Mouse (Mus musculus) brown adipose tissue, adult 24 weeks (tissue): ENCODE measurements around the gene Ciapin1. TPM values are rescaled to one million over a fixed set of nuclear protein-coding genes. Genes with fewer than 3 reads are reported as not detected.
A peak's percentile ranks its signal among the peaks of the same experiment; 100 is the strongest.
"Not testable (repeated sequence)": the region's sequence is repeated elsewhere in the genome, so short reads cannot be mapped to it uniquely, and the experiment has no call there.

Experiments
- H3K27ac ChIP-seq: fragments of 200-500 bp; replicated peaks from 2 replicates; pipeline ENCODE4 v1.5.1; 2012; ENCODE audit warnings: low read depth, mild to moderate bottlenecking, low read length
- H3K4me1 ChIP-seq: fragments of 200-500 bp; 2 replicates; pipeline ENCODE4 v1.6.1; 2012; ENCODE audit warnings: low read length, mixed read lengths; ENCODE audit not compliant: control insufficient read depth, insufficient read depth, insufficient read length
- H3K4me3 ChIP-seq: fragments of 200-500 bp; 2 replicates; pipeline ENCODE4 v1.5.1; 2012; ENCODE audit warnings: low read depth, mild to moderate bottlenecking, low read length, moderate library complexity; ENCODE audit not compliant: insufficient read depth
- polyA plus RNA-seq: library from polyadenylated mRNA; stranded (reverse); fragments of >200 nt; gene quantifications from 2 replicates; pipeline ENCODE4 v1.2.4, GENCODE M21; 2012; ENCODE audit not compliant: missing spikeins, insufficient read depth, insufficient read length

Gene Ciapin1
- polyA plus RNA-seq, 1 experiment, result 61.4 TPM

DNA sequence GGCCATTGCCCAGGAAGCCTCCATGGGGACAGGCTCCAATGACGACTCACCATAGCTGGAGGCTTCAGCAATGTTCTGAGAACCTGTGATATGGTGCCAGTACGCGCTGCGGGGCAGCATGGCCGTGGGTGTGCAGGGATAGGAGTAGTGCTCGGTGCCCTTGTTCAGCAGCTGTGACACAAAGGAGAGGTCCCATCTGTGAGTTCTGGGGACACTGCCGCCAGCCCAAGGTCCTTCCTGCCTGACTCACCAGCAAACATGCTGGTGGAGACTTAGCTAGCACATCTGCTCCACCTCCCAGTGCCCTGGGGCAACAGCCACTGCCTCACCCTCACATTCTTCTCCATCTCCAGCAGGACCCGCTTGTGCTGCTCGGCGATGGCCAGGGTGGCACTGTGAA is 27.1 kb upstream of the Ciapin1 start:
- H3K4me3 ChIP-seq, result no peak overlapping the region
- H3K27ac ChIP-seq, result no peak overlapping the region
- H3K4me1 ChIP-seq, result peaks cover 13% of the 10 kb centered on the region

DNA sequence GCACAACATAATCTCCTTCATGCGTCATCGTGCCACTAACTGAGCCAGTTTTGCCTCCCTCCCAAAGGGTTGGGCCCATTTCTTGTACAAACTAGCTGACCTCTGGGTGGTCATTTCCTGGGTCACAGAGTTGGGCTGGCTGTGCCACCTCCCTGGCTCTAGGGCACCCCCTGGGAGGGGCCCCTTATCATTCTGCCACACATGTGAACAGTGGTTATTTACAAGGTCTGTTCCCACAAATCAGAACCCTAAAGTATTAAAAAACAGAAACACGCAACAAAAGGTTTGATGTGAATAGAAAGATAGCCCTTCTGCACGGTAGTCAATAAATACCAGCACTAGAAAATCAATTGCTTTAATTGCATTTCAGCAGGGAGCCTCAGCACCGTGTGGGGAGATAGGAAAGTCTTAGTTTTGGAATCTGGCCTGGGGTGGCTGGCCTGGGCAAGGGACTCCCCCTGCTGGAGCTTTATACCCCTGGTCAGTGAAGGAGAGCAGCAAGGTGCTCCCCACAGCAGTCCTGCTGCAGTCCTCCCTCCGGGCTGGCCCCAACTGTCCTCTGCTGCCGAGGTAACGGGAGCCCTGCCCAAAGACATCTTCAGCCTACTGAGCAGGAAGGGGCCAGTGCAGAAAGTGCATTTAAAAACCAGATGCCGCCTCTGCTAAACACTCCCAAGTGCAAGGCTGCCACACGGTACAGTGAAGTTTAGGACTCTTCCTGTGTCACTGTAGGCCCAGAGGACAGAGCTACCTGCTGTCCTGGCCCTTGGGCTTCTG is 25.9 kb upstream of the Ciapin1 start:
- Histone ChIP-seq H3K4me1 (peaks cover 5% of the 10 kb centered on the region), H3K4me3 (no peak overlapping the region), H3K27ac (0 out of 2 replicates have a peak overlapping the region, but pooled peaks have one; percentile 14)

DNA sequence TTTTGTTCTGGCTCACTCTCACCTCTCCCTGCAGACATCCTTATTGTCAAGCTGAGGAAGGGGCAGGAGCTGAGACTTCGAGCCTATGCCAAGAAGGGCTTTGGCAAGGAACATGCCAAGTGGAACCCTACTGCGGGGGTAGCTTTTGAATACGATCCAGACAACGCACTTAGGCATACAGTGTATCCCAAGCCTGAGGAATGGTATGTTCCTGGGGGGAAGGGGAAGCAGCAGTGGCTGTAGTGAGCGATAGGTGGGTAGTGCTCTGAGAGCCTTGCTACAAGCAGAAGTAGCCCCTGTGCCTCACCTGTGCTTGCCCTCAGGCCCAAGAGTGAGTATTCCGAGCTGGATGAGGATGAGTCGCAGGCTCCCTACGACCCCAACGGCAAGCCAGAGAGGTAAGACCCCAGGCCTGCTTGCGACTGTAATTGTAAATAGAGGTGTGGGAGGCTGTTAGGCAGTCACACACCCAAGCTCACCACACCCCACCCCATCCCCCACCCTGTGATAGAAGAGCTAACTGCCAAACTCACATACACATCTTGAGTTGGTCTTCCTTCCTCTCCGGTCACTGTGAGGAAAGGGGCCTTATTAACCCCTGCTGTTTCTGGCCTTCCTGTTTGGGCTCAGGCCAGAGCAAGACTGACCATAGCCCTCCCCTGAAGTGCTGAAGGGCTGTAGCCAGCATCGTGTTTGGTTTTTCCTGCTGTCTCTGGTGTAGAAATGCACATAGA is 24.5 kb upstream of the Ciapin1 start:
- Histone ChIP-seq H3K27ac (peak overlapping the region; percentile 28), H3K4me1 (0 out of 2 replicates have a peak, but pooled peaks cover 2% of the 10 kb centered on the region), H3K4me3 (no peak overlapping the region)

DNA sequence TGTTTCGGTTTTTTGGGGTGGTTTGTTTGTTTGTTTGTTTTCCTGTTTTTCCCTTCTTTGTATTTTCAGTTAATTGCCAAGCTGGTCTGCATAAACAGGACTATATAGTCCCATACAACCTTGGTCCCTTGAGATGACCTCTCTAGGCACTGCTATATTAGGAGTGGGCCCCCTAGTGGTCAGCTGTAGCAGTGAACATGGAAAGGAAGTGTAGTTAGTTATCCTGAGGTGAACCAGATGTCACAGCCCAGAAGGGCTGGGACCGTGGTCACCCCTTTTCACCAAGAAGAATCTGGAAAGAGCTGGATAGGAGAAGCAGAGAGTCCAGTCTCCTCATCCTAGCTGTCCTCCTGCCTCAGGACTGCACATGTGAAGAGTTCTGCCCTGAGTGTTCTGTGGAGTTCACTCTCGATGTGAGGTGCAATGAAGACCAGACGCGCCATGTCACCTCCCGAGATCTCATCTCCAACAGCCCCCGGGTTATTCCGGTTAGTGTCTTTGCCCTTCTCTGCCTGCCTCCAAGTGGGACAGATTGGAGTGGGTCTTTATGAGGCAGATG is 23.3 kb upstream of the Ciapin1 start:
- Histone ChIP-seq H3K27ac (no peak overlapping the region), H3K4me3 (no peak overlapping the region), H3K4me1 (0 out of 2 replicates have a peak, but pooled peaks cover 2% of the 10 kb centered on the region)

DNA sequence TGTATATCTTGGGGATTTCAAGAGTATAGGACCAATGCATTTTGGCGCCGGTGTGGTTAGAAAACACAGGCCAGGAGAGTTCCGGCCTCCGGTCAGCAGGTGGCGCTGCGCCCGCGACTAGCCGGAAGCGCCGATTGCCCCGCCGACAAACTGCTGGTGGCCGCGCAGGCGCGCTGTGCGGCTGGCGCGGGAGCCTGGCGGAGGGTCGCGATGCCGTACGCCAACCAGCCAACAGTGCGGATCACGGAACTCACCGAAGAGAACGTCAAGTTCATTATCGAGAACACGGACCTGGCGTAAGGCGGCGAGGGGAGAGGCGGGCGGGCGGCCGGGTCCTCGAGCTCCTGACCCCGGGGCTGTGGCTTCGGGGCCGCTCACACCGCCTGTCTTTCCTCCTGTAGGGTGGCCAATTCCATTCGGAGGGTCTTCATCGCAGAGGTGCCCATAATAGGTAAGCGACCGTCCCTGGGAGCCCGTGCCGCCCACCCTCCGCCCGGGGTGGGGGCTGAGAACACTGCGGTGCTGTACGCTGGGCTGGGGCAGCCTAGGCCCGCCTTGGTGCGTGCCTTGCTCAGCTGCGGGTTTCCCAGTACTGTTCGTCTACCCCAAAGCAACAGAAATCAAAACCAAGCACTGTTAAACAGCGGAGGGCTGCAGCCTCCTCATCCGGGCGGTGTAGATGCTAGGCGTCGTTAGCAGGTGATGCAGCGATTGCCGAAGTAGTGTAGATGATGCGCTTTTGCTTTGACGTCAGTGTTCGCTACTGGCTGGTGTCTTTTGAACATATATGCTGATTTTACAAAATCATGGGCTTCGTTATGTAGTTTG is 19.4 kb upstream of the Ciapin1 start, which contains the start of gene Polr2c:
Polr2c (plus strand) TSS at position 105 of the 828 bp plus-strand sequence.
- Histone ChIP-seq H3K4me3 (peak within 1 kb of the TSS; percentile 85), H3K27ac (peak within 1 kb of the TSS; percentile 61), H3K4me1 (0 out of 2 replicates have a peak, but pooled peaks cover under 1% of the 10 kb centered on the region)

DNA sequence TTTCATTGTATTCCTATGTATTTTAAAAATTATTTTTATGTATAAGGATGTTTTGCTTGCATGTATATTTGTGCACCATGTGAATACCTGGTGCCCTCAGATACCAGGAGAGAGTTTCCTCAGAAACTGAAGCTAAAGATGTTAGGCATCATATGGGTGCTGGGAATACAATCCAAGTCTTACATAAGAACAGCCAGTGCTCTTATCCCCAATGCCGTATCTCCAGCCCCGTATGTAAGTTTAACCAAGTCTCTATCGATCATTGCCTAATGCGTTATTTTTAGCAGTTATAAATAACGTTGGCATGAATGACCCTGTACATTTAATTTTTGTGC is 18.8 kb upstream of the Ciapin1 start:
- H3K4me3 ChIP-seq, result no peak overlapping the region
- no peaks in the 10 kb centered on the region for H3K4me1 ChIP-seq
- H3K27ac ChIP-seq, result no peak overlapping the region

DNA sequence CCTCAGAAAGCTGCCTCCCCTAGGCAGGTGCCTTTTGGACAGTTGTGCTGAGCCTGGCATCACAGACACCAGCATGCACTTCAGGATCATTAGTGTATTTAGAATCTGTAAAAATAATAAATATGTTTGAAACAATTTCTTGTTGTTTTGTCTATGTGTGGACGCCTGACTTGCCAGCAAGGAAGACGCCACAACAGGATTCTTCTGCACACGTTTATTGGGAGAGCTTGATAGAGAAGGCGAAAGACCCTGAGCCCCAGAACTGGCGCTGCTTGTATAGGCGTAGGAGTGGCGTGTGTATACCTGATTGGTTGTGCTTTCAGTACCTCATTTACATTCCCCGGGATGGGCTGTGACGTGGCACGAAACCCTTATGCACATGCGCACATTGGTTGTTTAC is 16.6 kb upstream of the Ciapin1 start:
- H3K4me3 ChIP-seq, H3K4me1 ChIP-seq, H3K27ac ChIP-seq: not testable (repeated sequence)

DNA sequence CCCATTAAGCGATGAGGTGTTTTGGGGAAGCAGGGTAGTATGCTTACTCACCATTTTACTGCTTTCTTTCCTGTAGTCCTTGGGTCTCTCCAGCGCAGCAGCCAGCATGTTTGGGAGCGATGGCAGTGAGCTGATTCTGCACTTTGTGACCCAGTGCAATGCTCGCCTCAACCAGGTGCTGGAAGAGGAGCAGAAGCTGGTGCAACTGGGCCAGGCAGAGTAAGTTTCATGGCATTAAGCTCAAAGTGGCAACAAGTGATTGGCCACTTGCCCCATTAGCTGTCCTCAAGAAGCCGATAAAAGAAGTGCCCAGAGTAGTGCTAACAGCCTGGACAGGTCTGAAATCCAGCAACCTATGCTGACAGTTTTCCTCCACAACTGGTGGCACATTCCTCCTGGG is 11.9 kb upstream of the Ciapin1 start:
- H3K4me3 ChIP-seq, result no peak overlapping the region
- peaks cover 4% of the 10 kb centered on the region; the same call in 1 of the 2 replicates for H3K4me1 ChIP-seq
- H3K27ac ChIP-seq, result 0 out of 2 replicates have a peak overlapping the region, but pooled peaks have one; percentile 6

DNA sequence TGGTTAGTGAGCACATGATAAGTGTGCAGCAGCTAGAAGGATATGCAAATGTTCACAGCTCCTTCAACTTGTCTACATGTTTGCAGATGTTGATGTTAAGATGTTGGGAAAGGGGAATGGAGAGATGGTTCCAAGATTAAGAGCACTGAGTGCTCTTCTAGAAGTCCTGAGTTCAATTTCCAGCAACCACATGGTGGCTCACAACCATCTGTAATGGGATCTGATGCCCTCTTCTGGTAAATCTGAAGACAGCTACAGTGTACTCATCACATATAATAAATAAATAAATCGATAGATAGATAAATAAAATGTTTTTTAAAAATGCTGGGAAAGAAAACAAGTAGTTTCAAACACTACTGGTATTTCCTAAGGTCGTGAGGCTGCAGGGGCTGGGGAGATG is 3.0 kb upstream of the Ciapin1 start:
- Histone ChIP-seq H3K4me1 (no peaks in the 10 kb centered on the region), H3K27ac (no peak overlapping the region), H3K4me3 (no peak overlapping the region)

DNA sequence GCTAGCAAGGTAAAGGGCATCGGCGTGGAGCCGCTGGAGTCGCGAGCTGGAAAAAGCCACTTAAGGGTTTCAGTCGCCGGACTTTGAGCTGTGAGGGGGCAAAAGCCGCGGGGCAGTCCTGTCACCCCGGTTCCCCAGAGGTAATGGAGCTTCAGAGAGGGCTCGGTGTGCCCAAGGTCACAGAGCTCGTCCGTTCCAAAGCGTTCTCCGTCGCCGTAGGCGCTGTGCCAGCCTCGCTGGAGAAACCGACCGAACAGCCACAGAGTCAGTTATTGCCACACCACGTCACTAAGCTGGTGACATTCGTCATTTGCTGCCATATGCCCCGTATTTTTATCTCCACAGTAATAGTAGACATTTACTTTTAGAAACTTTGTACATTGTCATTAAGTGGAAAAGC is 442 bp upstream of the Ciapin1 start:
- H3K27ac ChIP-seq, result peak overlapping the region; percentile 97
- no peaks in the 10 kb centered on the region for H3K4me1 ChIP-seq
- H3K4me3 ChIP-seq, result peak overlapping the region; percentile 84

DNA sequence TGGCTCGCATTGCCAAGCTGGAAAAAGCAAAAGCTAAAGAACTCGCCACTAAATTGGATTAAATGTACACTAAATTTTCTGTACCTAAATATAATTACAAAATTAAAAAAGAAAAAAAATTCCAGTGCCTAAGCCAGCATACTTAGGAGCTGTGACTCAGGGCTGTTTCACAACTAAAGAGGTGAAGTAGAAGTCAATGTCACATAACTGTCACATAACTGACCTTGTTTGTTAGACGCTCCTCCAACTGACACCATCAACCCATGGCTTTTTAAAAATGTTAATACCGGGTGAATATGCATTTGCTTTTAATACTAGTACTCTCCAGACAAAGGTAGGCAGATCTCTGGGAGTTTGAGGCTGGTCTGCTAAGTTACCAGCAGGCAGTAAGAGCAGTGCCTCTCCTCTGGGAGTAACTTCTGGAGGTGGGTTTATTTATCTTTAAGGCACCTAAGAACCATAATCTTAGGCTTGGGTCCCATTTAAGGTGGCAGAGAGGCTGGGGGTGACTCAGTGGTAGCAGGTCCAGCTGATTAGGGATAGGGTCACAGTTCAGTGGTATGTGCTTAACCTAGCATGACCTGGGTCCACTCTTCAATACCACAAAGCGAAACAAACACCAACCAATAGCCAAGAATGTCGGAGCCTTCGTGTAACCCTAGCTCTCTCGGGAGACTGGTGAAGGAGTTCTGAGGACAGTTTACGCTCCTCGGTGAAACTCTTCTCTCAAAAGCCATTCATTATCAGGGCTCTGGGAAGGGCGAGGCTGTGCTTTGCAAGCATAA is 1.5 kb downstream of the Ciapin1 start:
- Histone ChIP-seq H3K4me1 (no peaks in the 10 kb centered on the region), H3K27ac (peak overlapping the region; percentile 96), H3K4me3 (peak overlapping the region; percentile 71)

DNA sequence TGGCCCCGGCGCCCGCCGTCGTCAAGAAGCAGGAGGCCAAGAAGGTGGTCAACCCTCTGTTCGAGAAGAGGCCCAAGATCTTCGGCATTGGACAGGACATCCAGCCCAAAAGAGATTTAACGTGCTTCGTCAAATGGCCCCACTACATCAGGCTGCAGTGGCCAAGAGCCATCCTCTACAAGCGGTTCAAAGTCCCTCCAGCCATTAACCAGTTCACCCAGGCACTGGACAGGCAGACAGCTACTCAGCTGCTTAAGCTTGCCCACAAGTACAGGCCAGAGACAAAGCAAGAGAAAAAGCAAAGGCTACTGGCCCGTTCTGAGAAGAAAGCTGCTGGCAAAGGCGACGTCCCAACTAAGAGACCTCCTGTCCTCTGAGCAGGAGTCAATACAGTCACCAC is 2.4 kb downstream of the Ciapin1 start:
- Histone ChIP-seq H3K4me3 (peak overlapping the region; percentile 71), H3K27ac (peak overlapping the region; percentile 69)
- H3K4me1 ChIP-seq, result not testable (repeated sequence)

DNA sequence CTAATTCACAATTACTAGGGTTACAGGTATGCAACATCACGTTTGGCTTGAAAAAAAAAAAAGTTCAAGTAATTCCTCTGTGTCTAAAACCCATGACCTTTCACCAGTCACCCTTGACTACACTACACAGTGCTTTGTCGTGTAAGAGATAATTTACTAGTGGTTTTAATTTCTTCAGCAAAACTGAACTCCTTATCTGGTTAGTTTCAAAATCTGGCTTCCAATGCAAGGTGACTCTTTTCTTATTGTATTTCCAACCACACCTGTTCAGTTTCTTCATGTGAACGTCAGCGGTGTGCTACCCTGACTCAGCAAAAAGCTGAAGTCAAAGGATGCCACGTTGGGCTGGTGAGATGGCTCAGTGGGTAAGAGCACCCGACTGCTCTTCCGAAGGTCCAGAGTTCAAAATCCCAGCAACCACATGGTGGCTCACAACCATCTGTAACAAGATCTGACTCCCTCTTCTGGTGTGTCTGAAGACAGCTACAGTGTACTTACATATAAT is 4.2 kb downstream of the Ciapin1 start:
- not testable (repeated sequence) for H3K4me3 ChIP-seq, H3K4me1 ChIP-seq
- 0 out of 2 replicates have a peak overlapping the region, but pooled peaks have one; percentile 42 for H3K27ac ChIP-seq

DNA sequence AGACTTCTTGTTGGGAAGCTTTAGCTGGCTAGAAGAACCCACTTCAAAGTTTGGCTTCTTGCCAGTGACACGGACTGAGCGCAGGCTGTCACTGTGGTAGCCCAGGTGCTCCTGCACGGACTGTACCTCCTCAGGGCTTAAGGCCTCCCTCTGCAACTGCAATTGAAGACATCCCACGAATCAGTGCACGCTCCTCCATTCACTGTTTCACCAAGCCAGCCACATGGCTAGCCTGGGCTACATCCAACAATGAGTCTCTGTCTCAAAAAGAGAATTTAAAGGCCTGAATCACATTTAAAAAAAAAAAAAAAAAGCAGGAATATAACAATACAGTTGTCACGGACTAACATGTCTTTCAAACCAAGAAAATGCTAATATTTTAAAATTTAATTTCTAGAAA is 9.9 kb downstream of the Ciapin1 start:
- Histone ChIP-seq H3K4me3 (no peak overlapping the region), H3K27ac (no peak overlapping the region), H3K4me1 (no peaks in the 10 kb centered on the region)
